Mouse (Mus musculus): ENCODE results near the gene Prkch. TPM values are rescaled to one million over a fixed set of nuclear protein-coding genes. Genes with fewer than 3 reads are reported as not detected.

Gene Prkch
- polyA plus RNA-seq, 1 experiment from 2014 or later: 11.3 TPM

GRCm38 (mm10) chr12:73802379-73803057, 217.9 kb downstream of the Prkch start:
- peak overlapping the region; percentile 82 for H3K27ac ChIP-seq
- H3K4me2 ChIP-seq: no peak overlapping the region
- H3K9ac ChIP-seq: no peak overlapping the region
- H3K36me3 ChIP-seq: no peaks in the 10 kb centered on the region
- no peak overlapping the region for H3K4me3 ChIP-seq
- no peaks in the 10 kb centered on the region for H3K27me3 ChIP-seq
- ATAC-seq (replicated peaks; ENCODE audit: insufficient number of reproducible peaks, insufficient read depth, low FRiP score, low read depth): peak; percentile 56; the same call in 1 of the 2 replicates
- no peaks in the 10 kb centered on the region for H3K9me3 ChIP-seq (replicated peaks)
- 42% methylated on average over 10 of the region's 10 CpGs for WGBS
- H3K4me1 ChIP-seq (replicated peaks): peaks cover 34% of the 10 kb centered on the region

- H3K9me3 ChIP-seq (replicated peaks): no peaks in the 10 kb centered on the region
- H3K27ac ChIP-seq: no peak overlapping the region
- peaks cover 34% of the 10 kb centered on the region for H3K4me1 ChIP-seq (replicated peaks)
- H3K9ac ChIP-seq: no peak overlapping the region
- ATAC-seq (replicated peaks; ENCODE audit: insufficient number of reproducible peaks, insufficient read depth, low FRiP score, low read depth): no peak
- no peak overlapping the region for H3K4me2 ChIP-seq
- no peak overlapping the region for H3K4me3 ChIP-seq
- no peaks in the 10 kb centered on the region for H3K36me3 ChIP-seq
- WGBS: 91% methylated on average over 4 of the region's 4 CpGs
- H3K27me3 ChIP-seq: no peaks in the 10 kb centered on the region
These were observed 219.3 kb downstream of the Prkch start for GRCm38 (mm10) chr12:73803946-73804345.

GRCm38 (mm10) chr12:73805541-73805940, 220.9 kb downstream of the Prkch start:
- no peak for ATAC-seq (replicated peaks; ENCODE audit: insufficient number of reproducible peaks, insufficient read depth, low FRiP score, low read depth)
- Histone ChIP-seq H3K4me2 (no peak overlapping the region), H3K4me1 (replicated peaks) (peaks cover 36% of the 10 kb centered on the region), H3K27ac (no peak overlapping the region), H3K9ac (no peak overlapping the region), H3K27me3 (no peaks in the 10 kb centered on the region), H3K4me3 (no peak overlapping the region), H3K9me3 (replicated peaks) (no peaks in the 10 kb centered on the region), H3K36me3 (no peaks in the 10 kb centered on the region)
- 49% methylated on average over 3 of the region's 3 CpGs for WGBS

GRCm38 (mm10) chr12:73806003-73806402, 221.4 kb downstream of the Prkch start:
- no peak overlapping the region for H3K9ac ChIP-seq
- peaks cover 37% of the 10 kb centered on the region for H3K4me1 ChIP-seq (replicated peaks)
- no peak for ATAC-seq (replicated peaks; ENCODE audit: insufficient number of reproducible peaks, insufficient read depth, low FRiP score, low read depth)
- H3K27ac ChIP-seq: no peak overlapping the region
- H3K27me3 ChIP-seq: no peaks in the 10 kb centered on the region
- no peak overlapping the region for H3K4me2 ChIP-seq
- H3K36me3 ChIP-seq: no peaks in the 10 kb centered on the region
- WGBS: 66% methylated on average over 5 of the region's 5 CpGs
- no peaks in the 10 kb centered on the region for H3K9me3 ChIP-seq (replicated peaks)
- no peak overlapping the region for H3K4me3 ChIP-seq

GRCm38 (mm10) chr12:73807228-73807627, 222.6 kb downstream of the Prkch start:
- H3K4me3 ChIP-seq: no peak overlapping the region
- H3K36me3 ChIP-seq: no peaks in the 10 kb centered on the region
- H3K9ac ChIP-seq: no peak overlapping the region
- H3K27me3 ChIP-seq: no peaks in the 10 kb centered on the region
- H3K27ac ChIP-seq: no peak overlapping the region
- WGBS: 74% methylated on average over 2 of the region's 2 CpGs
- H3K4me2 ChIP-seq: no peak overlapping the region
- no peak for ATAC-seq (replicated peaks; ENCODE audit: insufficient number of reproducible peaks, insufficient read depth, low FRiP score, low read depth)
- no peaks in the 10 kb centered on the region for H3K9me3 ChIP-seq (replicated peaks)
- peaks cover 34% of the 10 kb centered on the region for H3K4me1 ChIP-seq (replicated peaks)

GRCm38 (mm10) chr12:73810041-73810795, 225.6 kb downstream of the Prkch start:
- peak; percentile 79 for ATAC-seq (replicated peaks; ENCODE audit: insufficient number of reproducible peaks, insufficient read depth, low FRiP score, low read depth)
- H3K36me3 ChIP-seq: no peaks in the 10 kb centered on the region
- peak overlapping the region; percentile 21 for H3K4me2 ChIP-seq
- no peaks in the 10 kb centered on the region for H3K9me3 ChIP-seq (replicated peaks)
- WGBS: 19% methylated on average over 13 of the region's 13 CpGs
- H3K4me3 ChIP-seq: no peak overlapping the region
- no peaks in the 10 kb centered on the region for H3K27me3 ChIP-seq
- no peak overlapping the region for H3K9ac ChIP-seq
- peaks cover 44% of the 10 kb centered on the region for H3K4me1 ChIP-seq (replicated peaks)
- H3K27ac ChIP-seq: peak overlapping the region; percentile 70

- no peak for ATAC-seq (replicated peaks; ENCODE audit: insufficient number of reproducible peaks, insufficient read depth, low FRiP score, low read depth)
- Histone ChIP-seq H3K36me3 (no peaks in the 10 kb centered on the region), H3K27ac (peak overlapping the region; percentile 70), H3K4me1 (replicated peaks) (peaks cover 44% of the 10 kb centered on the region), H3K4me3 (no peak overlapping the region), H3K9me3 (replicated peaks) (no peaks in the 10 kb centered on the region), H3K27me3 (no peaks in the 10 kb centered on the region), H3K9ac (no peak overlapping the region), H3K4me2 (no peak overlapping the region)
- 56% methylated on average over 5 of the region's 5 CpGs for WGBS
These were observed 226.3 kb downstream of the Prkch start for GRCm38 (mm10) chr12:73810903-73811302.

GRCm38 (mm10) chr12:73812198-73812597, 227.6 kb downstream of the Prkch start:
- Histone ChIP-seq H3K36me3 (no peaks in the 10 kb centered on the region), H3K27ac (no peak overlapping the region), H3K9me3 (replicated peaks) (no peaks in the 10 kb centered on the region), H3K4me2 (no peak overlapping the region), H3K27me3 (no peaks in the 10 kb centered on the region), H3K4me1 (replicated peaks) (peaks cover 44% of the 10 kb centered on the region), H3K4me3 (no peak overlapping the region), H3K9ac (no peak overlapping the region)
- no peak for ATAC-seq (replicated peaks; ENCODE audit: insufficient number of reproducible peaks, insufficient read depth, low FRiP score, low read depth)
- 76% methylated on average over 6 of the region's 6 CpGs for WGBS

- H3K36me3 ChIP-seq: no peaks in the 10 kb centered on the region
- WGBS: 57% methylated on average over 11 of the region's 11 CpGs
These were observed 228.7 kb downstream of the Prkch start for GRCm38 (mm10) chr12:73813016-73813900.

GRCm38 (mm10) chr12:73814056-73814735, 229.6 kb downstream of the Prkch start:
- no peak overlapping the region for H3K4me3 ChIP-seq
- H3K9me3 ChIP-seq (replicated peaks): no peaks in the 10 kb centered on the region
- no peak overlapping the region for H3K9ac ChIP-seq
- WGBS: 61% methylated on average over 5 of the region's 5 CpGs
- no peaks in the 10 kb centered on the region for H3K36me3 ChIP-seq
- H3K4me1 ChIP-seq (replicated peaks): peaks cover 44% of the 10 kb centered on the region
- no peak overlapping the region for H3K4me2 ChIP-seq
- no peak for ATAC-seq (replicated peaks; ENCODE audit: insufficient number of reproducible peaks, insufficient read depth, low FRiP score, low read depth)
- H3K27ac ChIP-seq: no peak overlapping the region
- no peaks in the 10 kb centered on the region for H3K27me3 ChIP-seq

More at GRCm38 (mm10) chr12:73813016-73813900, 228.7 kb downstream of the Prkch start:
- Histone ChIP-seq H3K9me3 (replicated peaks) (no peaks in the 10 kb centered on the region), H3K4me2 (no peak overlapping the region), H3K9ac (no peak overlapping the region), H3K27me3 (no peaks in the 10 kb centered on the region), H3K4me3 (no peak overlapping the region), H3K27ac (peak overlapping the region; percentile 8), H3K4me1 (replicated peaks) (peaks cover 44% of the 10 kb centered on the region)
- no peak for ATAC-seq (replicated peaks; ENCODE audit: insufficient number of reproducible peaks, insufficient read depth, low FRiP score, low read depth)

- Histone ChIP-seq H3K36me3 (no peaks in the 10 kb centered on the region), H3K4me3 (no peak overlapping the region), H3K27me3 (no peaks in the 10 kb centered on the region), H3K9ac (no peak overlapping the region), H3K4me1 (replicated peaks) (peaks cover 39% of the 10 kb centered on the region), H3K4me2 (no peak overlapping the region), H3K27ac (no peak overlapping the region), H3K9me3 (replicated peaks) (no peaks in the 10 kb centered on the region)
- 75% methylated on average over 2 of the region's 2 CpGs for WGBS
- no peak for ATAC-seq (replicated peaks; ENCODE audit: insufficient number of reproducible peaks, insufficient read depth, low FRiP score, low read depth)
These were observed 230.3 kb downstream of the Prkch start for GRCm38 (mm10) chr12:73814897-73815296.
